Mouse (Mus musculus) MEL-GATA-1-ER (cell line): Measurements from ENCODE around the gene Gm11985.

Experiments
- DNase-seq: peaks from one replicate; pipeline ENCODE4 v3.0.0-alpha.2; 2012; ENCODE audit warnings: low read depth; ENCODE audit errors: extremely low read depth

Gm11985 gene

DNA sequence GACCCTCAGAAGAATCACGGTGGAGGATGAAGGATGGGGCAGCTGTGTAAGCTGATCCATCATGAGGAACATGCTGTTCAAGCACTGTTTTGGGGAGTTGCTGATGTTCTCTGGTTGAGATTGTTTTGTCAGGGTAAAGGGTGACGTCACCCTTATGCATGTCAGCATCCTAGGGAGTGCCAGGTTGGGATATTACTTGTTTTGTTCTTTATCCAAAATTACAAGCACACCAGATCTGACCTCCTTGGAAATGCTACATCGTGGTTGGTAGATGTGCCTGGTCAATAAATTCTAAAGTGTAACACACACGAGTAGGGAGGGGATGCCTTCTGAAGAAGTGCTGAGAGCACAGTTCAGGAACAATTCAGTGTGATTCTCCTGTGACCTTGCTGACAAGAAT lies 31.9 kb downstream of the Gm11985 start:
- DNase-seq, result no peak

DNA sequence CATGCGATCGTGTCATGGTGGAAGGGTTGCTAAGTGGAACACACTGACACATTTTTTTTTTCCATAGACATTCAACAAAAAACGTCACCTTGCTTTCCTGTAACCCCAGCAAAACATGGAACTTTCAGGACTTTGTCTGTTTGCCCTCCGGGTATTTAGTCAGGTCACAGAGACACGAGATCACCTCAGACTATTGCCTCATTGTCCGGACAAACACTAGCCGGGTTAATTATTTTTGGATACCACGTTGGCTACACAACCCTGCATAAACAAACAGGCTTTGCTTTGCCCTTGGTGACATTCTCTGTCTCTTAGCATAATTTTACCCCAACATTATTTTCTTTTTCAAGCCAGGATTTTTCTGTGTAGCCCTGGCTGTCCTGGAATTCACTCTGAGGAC lies 35.3 kb downstream of the Gm11985 start:
- DNase-seq, result no peak

DNA sequence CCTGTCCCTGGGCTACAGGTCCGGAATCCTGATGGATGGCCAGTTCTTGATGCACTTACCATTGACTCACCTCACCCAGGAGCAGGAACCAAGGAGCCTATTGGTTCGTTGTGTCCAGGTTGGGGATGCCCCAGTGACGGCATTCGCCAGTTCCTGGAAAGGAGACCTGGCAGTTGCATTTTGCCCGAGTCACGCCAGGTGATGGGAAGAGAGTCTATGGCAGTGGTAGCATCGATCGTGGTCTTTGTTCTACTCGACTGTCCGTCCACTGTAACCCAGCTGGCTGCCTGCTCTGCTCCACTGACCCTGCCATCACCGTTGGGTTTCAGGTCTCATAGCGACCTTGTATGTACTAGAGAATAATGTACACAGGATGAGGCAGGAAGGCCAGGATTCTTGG lies 36.0 kb downstream of the Gm11985 start:
- DNase-seq, result no peak

DNA sequence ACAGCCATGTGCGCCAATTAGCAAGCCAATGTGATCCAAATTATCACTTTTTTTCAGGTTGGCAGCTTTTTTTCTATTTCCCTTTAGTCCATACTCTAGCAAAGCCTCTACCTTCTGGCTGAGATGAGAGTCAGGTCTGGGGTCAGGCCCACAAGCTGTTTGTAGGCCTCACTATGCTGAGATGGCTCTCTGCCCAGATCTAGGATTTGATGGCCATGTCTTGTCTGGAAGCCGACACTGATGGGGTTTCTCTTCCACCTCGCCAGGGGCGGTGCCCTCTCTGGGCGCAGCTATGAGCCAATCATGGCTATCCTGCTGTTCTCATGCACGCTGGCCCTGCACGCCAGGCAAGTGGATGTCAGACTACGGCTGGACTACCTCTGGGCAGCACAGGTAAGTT lies 37.9 kb downstream of the Gm11985 start:
- no peak for DNase-seq

DNA sequence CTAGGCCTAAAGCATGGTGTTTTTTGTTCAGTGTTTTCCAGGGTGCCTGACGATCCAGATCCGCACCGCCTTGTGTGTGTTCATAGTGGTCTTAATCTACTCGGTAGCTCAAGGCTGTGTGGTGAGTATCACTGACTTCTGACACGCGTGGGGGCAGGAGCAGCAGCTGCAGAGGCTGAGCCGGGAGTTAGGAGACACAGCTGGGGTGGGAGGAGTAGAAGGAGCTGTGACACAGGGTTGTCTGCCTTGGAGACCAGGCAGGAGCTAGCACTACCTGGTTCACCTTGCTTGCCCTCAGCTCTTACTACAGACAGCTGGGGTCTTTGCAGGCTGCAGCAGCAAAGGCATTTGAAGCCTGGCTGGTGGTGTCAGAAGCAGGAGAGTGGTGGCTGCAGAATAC lies 38.9 kb downstream of the Gm11985 start:
- DNase-seq, result no peak

DNA sequence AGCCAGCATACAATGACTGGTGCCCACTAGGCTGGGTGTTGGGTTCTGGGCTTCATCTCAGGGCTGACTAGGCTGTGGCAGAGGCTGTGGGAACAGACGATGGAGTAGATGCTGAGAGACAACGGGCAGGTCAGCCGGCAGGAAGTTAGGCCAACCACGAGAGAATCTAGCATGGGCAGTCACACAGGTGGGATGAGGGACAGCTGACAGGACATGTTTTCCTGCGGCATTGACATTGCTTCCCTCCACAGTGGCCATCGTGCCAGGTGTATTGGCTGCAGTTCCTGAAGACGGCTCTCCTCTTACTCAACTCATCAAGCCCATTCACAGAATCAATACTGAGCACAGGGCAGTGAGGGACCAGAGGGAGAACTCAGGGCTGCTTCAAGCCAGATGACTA lies 40.4 kb downstream of the Gm11985 start:
- no peak for DNase-seq

DNA sequence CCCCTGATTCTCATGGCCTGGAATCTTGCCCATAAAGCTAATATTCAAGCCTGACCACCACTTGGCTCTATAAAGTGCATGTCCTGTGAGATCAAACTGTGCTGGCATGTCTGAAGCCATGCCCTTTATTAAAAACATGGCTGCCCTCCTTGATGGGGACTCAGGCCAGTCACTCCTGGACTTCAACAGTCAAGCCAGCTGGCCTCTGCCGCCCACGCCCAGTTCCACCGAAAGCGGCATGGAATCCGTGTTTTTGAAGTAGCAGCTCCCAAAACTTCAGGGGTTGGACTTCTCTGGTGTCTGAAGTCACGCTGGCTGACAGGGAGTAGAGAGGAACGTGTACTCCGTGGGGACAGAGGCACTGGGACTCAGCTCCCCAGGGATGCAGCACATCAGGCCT lies 40.8 kb downstream of the Gm11985 start:
- DNase-seq, result no peak

DNA sequence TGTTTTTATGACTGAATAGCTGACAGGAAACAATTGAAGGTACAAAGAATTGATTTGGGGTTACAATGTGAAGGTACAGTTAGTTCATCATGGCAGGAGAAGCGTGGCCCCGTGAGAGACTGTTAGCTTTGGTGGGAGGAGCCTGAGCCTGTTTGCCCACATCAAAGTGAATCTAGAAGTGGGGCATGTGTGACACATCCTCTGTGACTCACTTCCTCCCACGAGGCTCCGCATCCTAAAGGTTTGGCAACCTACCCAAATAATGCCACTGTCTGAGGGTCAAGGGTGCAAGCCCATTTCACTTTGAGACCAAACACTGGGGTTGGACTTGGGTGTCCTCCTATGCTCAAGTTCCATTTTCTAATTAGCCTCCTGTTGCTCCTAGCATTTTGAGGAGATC lies 43.1 kb downstream of the Gm11985 start:
- no peak for DNase-seq

DNA sequence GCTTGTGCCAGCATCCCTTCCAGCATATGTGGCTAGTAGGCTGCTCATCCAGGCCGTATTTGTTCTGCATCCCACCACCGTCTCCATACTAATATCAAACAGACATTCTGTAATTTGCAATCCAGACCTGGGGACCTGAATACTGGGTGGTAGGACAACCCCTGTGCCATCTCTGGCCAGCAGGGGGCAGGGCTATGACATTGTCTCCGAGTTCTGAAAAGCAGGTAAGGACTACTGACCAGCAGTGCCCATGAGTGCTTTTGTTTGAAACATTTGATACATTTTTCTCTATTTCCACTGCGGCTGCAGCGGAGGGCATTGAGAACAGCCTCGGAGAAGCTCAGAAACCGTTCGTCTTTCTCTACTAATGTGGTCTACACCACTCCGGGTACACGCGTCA lies 44.0 kb downstream of the Gm11985 start:
- no peak for DNase-seq

DNA sequence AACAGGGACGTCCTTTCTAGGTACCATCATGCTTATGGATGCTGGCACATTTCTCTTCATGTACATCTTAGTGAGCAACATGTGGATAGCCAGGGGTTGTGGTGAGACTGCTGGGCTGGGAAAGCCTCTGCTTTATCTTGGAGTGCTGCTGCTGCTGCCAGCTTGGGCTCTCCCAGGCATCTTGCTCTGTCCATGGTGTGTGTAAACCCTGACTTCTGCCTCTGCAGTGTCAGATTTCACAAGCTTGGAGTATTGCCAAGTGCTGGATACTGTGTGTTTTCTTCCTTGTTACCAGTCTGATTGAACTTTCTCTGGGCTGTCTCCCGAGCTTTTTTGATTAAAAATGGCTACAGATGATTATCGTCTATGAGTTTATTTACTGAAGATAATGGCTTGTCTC lies 45.6 kb downstream of the Gm11985 start:
- no peak for DNase-seq

DNA sequence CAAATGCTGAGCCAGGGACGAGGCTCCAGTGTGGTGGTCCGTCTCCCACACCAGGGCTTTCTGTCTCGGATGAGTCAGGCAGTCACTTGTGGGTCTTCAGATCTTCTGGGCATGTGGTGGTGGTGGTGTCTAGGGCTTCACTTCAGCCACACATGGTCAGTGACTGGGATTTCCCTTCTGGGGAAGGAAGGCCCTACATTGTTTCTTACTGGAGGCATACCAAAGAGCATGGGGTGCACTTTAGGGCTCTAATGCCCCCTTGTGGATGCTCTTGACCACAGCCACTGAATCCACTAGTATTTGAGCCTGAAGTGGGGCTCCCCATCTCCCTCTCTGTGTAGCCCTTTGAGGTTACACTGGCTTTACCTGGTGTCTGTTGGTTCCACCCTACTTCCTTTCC lies 47.9 kb downstream of the Gm11985 start:
- no peak for DNase-seq

DNA sequence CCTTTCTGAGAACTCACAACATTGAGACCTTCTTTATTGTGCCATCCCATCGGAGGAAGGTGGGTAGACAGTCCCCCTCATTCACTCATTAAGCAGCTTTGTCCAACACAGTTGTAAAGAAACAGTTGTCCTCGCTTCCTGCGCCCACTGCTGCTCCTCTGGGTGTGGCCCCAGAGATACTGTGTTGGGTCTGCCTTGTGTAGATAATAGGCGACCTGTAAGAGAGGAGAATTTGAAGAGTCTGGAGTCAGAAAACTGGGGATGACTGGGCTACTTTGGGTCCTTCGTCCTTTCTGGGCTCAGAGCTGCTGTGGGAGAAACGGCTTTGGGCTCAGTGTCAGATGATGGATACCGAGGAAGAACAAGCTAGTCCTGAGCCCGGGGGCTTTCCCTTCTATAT lies 50.0 kb downstream of the Gm11985 start:
- DNase-seq, result no peak

DNA sequence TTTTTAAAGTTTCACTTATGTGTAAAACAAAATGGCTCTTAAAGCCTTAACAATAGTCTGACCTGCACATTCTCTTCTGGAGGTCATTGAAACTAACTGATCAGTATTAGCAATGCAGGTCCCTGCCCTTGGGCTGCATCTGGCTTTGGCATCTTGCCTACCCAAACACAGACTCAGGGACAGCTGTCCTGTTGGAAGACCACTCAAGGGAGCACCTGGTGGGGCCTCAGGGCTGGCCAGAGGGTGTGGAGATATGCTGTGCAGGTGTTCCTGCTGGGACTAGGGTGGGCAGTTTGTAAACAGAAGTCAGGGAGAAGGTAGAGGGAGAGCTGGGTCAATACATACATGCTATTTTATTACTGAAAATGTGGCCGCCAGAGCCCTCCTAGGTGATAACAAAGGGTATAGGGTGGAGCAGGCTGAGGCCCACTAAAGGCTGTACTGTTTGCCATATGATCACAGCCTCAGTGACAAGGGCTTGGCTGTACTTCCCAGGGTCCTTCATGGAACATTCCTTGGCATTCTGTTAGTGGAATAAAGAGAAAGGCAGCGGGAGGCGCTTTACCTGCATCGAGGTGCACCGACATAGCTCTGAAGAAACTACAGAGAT lies 52.0 kb downstream of the Gm11985 start:
- DNase-seq, result no peak

DNA sequence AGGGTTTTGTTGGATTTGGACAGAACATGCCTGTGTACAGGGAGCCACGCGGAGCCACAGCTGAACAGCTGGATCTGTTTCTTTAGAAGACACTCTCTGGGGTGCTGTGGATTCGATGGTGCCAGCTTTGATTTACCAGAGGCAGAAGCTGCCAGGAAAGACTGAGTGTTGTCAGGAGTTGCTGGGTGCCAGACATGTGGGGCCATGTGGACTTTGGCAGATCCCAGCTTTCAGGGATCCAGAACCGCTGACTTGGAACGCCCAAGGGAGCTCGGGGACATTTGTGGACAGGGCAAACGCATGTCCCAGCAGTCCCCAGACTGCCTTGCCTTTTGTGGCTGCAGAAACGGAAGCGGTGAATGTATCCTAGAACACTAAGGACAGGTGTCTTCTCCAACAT lies 52.6 kb downstream of the Gm11985 start:
- no peak for DNase-seq

DNA sequence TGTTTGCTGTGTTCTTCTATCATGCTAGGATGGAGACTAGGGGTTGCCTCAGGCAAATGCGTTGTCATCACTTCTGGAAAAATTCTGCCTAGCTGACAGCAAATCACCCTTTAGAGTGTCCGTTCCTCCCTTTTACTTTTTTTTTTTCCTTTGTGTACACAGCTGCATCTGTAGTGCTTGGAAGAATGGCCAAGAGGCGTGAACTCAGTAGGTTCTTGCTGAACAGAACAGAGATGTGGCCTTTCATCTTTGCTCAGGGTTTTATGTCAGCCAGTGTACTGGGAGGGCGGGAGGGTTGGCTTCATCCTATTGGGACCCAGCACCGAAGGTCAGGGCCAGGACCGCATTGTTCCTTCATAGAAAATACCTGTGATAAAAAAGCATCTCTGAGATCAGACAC lies 53.1 kb downstream of the Gm11985 start:
- no peak for DNase-seq

DNA sequence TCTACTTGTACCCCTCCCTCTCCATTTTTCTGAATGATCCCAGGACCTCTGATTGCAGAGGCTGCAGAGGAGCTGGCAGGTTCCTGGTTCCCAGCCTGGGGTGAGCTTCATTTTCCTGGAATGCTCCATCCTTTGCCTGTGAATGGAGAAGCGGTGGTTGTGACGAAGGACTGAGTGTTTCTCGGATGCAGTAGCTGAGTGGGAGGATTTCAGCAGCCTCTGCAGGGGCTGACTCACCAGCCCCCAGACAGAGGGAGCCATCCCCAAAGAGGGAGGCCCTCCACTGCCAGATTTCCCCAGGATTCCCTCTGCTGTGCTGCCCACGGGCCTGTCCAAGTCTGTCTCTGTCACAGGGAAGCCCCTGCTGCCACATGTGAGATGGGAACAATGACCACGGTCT lies 54.0 kb downstream of the Gm11985 start:
- no peak for DNase-seq

DNA sequence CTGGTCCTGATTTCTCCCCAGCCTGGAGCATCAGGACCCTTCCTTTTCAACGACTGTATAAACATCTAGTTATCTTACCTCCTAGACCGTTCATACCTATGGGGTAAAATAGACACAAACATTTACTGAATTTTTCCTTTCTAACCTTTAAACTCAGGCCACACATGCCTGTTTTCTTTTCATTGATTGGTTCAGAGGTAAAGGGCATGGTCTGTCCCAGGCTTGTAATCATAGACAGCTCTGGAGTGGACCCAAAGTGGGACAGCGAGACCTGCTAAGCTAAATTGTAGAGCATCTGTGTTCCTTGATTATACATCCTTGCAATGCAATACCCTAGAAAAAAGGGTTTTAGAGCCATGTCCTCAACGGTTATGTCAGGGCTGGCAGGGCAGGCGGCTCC lies 54.6 kb downstream of the Gm11985 start:
- DNase-seq, result no peak
